Mouse (Mus musculus) ES-CJ7 (cell line): Measurements from ENCODE around the gene Map1lc3a.

Experiments
- DNase-seq: peaks from one replicate; pipeline ENCODE4 v3.0.0; 2011; ENCODE audit warnings: low read depth, low spot score

Gene Map1lc3a

DNA sequence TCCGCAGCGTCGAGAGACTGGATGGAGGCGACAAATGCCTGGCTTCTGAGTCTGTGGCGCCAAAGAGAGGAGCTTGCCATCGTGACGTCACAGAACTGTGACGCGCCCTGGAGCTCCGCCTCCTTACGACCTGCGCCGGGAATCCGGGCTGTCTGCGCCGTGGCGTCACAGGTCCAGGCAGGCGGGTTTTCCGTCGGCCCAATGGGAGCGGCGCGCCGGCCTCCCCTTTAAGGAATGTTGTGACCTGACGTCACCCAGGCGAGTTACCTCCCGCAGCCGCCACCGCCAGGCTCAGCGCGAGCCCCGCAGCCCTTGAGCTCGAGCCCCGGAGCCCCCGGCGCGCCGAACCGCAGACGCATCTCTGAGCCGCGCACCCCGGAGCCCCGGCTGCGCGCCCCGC, at the start of gene Map1lc3a:
Gene Map1lc3a, plus strand, starts transcription at position 103 of the 400 bp plus-strand sequence.
- DNase-seq = peak; percentile 97

DNA sequence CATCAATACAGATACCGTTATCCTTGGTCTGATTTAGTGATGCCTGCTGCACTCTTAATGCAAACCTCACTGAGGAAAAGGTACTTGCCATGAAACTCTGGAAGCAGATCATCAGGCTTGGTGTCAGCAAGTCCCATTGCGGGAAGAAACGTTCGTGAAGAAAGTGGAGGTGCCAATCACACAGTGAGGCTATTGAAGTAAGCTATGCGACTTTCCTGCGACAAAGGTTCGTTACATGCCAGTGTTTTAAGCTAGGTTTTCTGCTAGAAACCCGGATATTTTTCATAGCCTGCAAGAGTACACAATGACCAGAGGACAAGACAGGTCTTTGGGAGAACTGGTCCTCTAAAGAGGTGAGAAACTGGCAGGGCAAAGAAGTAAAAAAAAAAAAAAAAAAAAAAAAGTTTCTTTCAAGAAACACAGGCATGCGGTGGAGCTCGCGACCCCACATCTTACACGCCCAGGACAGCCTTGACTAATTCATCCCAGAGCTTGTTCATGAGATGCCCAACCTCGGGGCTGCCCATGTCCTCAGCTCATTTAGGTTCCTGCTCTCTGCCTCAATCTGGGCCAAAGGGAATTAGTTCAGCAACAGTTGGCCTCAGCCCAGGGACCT, 40.2 kb upstream of the Map1lc3a start:
- DNase-seq = no peak

DNA sequence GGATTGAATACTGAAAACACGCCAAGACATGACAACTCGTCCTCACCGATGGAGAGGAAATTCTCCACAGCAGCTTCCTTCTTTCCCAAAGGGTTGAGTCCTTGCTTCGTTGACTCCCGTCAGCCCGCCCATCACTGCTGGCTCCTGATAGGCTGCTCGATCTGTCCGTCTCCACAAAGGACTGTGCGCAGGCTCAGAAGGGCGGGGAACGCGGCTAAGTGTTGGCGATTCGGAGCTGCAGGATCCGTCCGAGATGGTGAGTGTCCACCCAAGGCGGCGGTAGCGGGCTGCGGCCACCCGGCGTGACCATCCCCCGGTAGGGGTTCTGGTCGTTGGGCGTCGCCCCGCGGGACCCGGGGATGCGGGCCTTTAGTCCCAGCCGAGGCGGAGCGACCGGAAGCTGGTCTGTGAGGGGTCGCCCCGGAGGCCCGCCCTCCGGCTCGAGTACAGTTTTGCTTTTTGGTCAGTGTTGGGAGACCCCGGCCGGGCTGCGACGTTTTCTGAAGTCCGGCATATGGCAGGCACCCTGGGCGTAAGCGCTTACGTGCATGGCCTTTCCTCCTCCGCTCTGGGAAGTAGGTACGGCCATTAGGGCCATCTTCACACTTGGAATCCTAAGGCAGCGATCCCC, 39.6 kb upstream of the Map1lc3a start, which contains the start of gene Dynlrb1:
Gene Dynlrb1, plus strand, starts transcription at position 172 of the 631 bp plus-strand sequence.
- DNase-seq = peak; percentile 96

DNA sequence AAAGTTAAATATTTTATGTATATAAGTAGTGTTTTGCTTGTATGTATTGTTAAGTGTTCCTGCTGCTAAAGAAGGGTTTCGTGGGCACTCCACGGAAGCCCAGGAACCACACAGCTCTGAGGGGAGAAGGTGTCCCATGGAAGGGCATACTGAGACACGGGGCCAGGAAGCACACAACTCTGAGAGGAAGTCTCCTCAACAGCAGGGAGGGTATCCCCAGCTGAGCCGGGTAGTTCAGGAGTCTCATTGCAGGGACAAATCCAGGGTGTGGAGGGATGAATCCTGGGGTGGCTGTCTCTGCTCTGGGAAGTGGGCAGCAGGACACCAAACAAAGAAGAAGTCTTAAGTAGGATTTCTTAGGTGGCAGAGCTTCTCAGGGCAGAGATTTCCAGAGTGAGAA, 38.8 kb upstream of the Map1lc3a start:
- DNase-seq = no peak

DNA sequence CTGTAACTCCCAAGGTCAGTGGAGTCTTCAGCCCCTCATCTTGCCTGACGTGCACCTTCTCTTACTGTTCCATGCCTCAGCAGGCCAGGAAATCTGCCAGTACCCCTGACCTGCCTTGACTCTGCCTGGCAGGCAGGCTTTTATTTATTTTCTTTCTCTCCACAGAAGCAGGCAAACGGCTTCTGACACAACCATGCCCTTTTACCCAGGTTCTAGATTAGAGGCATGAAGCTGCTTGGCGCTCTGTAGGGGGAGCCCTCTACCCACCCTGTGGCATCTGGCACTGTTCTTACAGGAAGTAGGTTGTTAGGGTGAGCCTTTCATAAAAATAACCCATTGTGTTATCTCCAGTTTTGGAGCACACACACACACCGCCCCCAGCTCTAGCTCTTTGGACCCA, 35.2 kb upstream of the Map1lc3a start:
- no peak for DNase-seq

DNA sequence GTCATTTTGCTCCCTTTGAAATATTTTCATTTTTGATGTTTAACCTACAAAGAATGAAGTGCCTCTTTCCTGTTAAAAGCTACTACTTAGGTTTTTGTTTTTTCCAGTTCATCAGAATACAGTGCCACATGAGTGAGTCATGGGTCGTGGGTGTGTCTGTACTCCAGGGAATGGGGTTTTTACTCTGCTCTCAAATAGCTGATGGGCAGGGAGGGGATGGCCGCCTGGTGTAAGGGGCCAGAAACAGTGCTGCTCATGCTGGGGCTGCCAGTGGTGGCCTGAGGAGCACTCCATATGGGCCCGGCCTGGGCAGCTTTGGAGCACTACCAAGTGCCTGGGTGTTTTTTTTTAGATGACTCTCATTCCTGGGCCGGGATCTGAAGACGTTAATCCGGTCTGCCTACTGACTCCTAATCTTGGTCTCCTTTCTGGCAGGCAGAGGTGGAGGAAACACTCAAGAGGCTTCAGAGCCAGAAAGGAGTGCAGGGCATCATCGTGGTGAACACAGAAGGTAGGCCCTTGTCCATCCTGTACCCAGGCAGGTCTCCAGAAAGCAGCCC, 33.7 kb upstream of the Map1lc3a start:
- DNase-seq = no peak

DNA sequence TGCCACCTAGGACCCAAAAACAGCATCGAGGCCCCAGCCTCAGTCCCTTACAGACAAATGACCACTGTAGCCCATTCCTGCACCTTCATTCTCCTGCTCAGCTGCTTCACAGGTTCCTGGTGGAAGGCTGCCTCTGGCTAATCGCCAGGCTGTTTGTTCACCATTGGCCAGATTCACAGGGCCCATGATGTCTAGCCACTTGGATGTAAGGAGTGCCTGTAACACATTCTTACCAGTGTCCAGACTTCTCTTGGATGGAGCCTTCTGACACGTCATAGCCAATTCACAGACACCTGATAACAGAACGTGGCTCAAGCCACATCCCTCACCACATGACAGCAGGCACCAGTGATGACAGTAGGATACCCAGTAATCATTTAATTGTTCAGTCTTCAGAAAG, 29.9 kb upstream of the Map1lc3a start:
- no peak for DNase-seq

DNA sequence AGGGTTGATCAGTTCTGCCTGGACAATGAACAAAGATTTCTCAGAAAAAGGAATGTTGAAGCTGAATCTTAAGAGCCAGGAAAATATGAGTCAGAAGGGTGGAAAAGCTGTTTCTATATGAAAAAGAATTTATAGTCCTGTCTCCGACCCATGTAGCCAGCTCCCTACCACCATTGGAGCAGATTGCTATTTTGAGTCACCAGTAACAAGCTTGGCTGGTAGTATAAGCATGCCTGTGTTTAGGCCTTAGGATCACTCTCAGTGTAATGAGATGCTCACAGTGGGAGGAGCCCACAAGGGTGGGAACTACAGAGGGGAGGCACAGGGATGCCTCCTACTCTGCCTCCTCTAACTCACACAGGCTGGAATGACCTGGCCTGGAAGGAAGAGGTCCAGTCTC, 27.9 kb upstream of the Map1lc3a start:
- no peak for DNase-seq

DNA sequence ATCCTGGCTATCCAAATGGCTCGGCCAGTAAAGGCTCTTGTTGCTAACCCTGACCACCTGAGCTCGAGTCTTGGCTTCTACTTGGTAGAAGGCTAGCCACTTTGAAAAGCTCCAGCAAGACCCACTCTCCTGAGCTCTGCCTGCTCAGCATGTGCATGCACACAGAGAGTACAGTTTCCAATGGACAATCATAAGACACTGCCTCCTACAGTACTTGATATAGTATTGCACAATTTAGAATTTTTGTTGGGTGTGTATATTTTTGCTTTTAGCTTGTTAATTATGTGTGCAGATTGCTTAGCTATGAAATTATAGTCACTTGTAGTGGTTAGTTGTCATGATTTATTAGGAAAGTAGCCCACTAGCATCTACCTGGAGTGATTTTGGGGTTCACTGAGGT, 27.4 kb upstream of the Map1lc3a start:
- DNase-seq = no peak

DNA sequence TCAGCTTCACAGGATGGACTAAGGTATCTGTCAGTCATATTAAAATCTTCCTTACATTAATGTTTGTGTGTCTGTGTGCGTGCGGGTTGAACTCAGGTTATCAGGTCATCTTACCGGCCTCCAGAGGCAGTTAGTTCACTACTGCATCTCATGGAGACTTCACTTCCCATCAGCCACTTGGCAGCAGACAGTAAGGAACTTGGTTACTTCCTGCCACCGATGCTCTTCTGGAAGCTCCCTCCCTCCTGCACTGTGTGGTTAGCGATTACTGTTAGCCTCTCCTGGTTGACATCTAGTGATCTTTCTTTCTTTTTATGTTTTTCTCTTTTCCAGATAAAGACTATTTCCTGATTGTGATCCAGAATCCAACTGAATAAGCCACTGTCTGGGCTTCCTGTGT, 26.5 kb upstream of the Map1lc3a start:
- DNase-seq = no peak

DNA sequence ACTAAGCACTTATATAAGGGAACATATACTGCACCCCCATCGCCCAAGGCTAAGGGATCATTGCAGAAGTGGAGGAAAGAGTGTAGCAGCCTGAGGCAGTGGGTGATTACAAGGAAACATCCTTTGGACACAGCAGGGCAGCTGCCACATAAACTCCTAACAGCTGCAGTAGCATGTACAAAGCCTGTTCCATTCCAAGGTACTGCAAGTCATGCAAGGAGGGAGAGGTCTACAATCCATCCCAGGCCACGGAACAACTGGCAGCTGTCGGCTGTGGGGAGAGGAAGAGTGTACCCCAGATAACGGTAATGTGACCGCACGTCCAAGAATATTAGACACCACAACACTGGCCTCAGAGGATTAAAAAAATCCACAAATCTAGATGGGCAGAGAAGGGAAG, 10.6 kb upstream of the Map1lc3a start:
- no peak for DNase-seq

DNA sequence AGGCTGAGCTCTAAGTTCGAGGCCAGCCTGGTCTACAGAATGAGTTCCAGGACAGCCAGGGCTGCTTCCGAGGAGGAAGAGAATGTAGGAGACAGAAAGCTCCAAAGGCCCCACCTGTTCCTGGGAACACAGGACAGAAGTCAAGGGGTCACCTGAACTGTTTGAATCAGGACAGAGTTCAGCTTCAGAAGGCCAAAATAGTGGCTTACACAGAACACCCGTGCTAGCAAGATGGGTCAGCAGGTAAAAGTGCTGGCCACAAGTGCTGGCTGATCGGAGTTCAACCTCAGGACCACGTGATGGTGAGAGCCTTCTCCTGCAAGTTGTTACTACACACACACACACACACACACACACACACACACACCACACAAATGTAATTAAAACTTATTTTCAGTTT, 9.2 kb upstream of the Map1lc3a start:
- DNase-seq = no peak

DNA sequence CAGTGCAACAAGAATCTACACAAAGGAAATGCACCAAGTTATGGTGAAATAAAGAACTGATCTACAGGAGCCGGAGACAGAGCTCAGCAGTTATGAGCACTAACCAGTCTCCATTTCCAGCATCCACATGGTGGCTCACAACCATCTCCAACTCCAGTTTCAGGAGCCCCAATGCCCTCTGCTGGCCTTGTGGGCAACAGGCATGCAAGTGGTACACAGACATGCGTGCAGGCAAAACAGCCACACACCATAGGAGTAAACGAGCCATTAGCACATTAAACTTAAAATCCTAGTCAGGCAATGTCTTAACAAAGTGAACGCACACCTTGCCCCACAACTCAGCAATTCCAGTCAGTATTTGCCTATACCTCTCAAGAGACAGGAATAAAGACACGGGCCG, 4.1 kb upstream of the Map1lc3a start:
- peak; percentile 81 for DNase-seq

DNA sequence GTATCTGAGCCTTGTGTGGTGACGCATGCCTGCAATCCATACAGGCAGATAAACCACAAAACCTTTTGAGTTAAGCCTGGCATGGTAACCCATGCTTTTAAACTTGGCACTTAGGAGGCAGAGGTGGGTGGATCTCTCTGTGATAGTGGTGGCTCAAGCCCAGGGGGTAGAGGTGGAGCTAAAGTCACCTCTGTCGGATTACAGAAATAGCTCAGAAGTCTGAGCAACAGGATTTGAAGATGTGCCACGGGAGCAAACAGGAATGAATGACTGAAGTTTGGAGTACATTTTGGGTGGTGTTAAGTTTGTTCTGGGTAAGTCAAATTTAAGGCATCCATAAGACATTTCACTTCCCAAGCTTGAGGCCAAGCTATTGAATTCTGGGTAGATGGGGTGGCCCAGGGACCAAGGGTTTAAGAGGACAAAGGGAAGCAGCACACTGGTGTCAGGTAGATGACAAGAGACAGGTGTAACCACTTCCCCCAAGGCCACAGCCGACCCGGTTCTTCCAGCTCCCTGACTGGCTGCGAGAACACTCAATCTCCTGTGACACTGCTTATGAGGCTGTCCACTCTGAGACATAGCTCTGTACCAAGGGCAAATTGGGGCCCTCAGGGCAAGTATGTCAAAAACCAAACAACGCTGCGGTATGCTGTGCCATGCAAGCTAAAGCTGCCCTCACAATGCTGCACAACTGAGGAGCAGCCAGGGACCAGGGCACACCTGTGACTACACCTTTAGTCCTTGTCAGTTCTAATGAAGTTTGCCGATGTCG, 3.5 kb upstream of the Map1lc3a start:
- DNase-seq = no peak

DNA sequence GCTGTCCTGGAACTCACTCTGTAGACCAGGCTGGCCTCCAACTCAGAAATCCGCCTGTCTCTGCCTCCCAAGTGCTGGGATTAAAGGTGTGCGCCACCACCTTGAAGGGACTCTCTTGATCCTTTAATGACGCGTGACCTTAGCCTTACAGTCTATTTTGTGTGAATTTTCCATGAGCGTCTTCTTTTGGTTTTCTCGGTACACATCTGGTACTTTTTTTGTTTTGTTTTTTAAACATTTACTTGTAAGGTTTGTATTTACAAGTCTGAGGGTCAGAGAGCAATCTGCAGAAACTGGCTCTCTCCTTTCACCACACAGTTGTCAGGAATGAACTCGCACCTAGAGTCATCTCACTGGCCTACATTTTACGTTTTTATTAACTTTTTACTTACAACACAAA, 2.5 kb upstream of the Map1lc3a start:
- DNase-seq = no peak

DNA sequence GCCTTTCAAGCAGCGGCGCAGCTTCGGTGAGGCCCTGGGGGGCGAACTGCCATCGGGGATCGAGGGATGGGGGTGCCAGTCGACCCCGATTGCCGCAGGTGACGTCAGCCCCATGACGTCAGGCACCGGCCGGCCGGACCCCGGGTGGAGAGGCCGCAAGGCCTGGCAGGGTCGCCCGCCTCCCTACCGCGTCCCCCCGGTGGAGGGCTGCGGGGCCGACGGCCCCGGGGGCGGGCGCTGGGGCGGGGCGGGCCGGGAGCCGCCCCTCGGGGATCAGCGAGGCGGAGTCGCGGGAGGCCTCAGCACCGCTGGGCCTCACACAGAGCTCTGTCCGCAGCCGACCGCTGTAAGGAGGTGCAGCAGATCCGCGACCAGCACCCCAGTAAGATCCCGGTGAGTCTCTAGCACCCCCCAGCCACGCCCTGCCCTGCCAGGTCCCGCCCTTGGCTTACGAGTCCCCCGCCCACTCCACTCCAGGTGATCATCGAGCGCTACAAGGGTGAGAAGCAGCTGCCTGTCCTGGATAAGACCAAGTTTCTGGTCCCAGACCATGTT, 601 bp downstream of the Map1lc3a start:
- DNase-seq = peak; percentile 59

DNA sequence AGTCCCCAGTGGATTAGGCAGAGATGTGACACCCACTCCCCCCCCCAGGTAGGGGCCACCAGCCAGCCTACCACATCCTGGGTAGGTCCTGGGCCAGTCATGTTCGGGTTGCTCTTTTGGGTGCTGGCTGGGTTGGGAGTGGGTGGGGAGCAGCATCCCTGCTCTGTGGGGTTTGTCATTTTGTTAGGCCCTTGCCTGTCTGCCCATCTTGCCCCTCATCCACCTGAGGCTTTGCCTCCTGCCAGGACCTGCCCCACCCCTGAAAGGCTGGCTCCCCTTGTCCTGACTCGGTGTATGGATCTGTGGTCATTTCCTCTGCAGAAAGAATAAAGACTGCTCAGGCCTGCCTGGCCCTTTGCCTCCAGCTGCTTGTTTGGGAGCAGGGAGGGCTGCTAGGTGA, 1.6 kb downstream of the Map1lc3a start:
- DNase-seq = no peak

DNA sequence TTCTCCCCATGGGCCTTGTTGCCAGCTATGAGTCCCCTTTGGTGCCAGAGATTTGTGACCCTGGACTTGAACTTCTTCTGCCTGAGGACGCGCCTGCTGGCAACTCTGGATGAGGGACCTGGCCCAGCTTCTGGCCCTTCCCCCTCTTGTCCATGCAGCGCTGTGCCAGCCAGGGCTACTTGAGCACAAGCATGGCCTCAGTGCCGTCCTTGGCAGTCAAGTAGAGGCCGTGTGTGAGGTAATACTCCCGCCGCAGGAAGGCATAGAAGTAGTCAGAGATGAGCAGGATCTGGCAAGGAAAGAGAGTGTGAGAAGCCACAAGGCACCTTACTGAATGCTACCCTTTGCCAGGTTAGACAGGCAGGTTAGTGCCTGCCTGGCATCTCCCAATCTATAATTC, 2.3 kb downstream of the Map1lc3a start:
- no peak for DNase-seq

DNA sequence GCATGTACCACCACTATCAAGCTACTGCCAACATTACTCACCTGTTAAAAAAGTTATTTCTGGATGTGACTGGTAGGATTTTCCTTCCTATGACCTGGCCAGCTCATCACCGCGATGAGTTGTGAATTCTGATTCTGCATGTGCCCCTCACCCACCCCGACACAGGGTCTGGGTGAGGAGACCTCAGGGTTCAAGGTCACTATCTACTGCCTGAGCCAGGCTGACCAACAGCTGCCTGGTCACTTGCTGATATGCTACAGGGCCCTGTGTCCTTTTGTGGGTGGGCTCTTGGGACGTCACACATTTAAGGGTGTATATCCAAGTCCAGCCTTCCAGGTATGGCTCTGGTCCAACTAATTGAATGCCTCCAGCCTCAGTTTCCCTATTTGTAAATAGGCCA, 3.1 kb downstream of the Map1lc3a start:
- DNase-seq = no peak

DNA sequence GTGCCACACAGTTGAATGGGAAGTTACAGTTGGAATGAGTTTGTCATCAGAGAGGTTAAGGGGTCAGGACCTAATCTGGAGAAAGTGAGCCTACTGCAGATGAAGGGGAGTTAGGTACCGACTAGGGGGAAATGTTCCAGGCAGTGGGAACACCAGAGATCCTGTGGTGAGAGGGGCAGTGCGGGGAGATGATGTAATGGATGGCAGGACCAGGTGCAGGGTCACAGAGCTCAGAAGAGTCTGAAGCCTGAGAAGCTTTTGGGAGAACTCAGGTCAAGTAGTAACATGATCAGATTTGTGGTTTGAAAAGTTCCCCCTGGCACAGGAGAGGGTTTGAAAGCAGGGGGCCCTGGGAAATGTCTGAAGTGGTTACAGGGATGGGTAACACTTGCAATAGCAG, 4.0 kb downstream of the Map1lc3a start:
- DNase-seq = no peak

DNA sequence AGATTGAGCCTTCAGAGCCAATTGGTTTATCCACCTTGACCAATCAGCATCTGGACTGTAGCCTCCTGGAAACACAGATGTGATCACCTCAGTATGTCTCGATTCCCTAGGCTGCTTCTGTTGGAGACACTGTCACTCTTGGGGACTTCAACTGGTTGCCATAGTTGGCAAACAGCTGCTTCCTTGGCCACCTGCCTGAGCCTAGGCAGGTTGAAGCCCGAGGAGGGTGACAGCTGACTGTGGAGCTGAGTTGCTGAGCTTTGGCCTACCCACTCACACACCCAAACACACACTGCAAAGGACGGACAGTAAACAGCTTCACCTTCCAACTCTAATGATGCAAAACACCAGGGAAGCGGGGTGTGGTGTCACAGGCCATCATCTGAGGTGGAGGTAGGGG, 7.7 kb downstream of the Map1lc3a start:
- DNase-seq = no peak

DNA sequence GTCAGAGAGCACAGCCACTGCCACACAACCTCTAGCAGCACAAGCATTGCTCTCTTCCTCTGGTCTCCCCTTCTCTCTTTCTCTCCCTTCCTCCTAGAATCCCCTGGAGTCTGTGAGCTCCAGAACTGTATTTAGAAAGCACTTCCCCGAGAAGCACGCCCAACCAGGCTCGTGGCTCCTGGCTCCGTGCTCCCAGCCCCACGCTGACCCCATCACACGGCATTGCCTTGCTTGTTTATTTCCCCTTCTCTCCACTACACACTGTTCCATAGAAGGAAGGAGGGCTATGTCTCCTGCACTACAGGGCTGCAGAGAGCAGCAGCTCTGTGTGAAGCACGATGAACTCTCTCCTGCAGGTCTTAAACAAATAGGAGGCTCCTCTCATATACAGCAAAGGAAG, 8.6 kb downstream of the Map1lc3a start:
- no peak for DNase-seq
